Mouse (Mus musculus) frontal cortex, postnatal 36 days (tissue): ENCODE results near the gene Pagr1a.

ENCODE experiments used
- DNase-seq, 2 experiments: peaks; one replicate each; pipeline ENCODE4 v3.0.0; 2022; ENCODE audit warnings: low spot score in 2 of 2

Gene Pagr1a

GRCm38 (mm10) chr7:127003620-127004019 is 13.5 kb downstream of the Pagr1a start:
- no peak for DNase-seq

GRCm38 (mm10) chr7:126999568-126999967 is 17.6 kb downstream of the Pagr1a start:
- no peak for DNase-seq

- DNase-seq, result no peak
These were observed 20.7 kb downstream of the Pagr1a start for GRCm38 (mm10) chr7:126996449-126996848.

GRCm38 (mm10) chr7:126988816-126989215 is 28.3 kb downstream of the Pagr1a start:
- no peak for DNase-seq

- DNase-seq, result peak; percentile 45 to 46
These were observed 30.8 kb downstream of the Pagr1a start for GRCm38 (mm10) chr7:126986319-126986718.

GRCm38 (mm10) chr7:126984667-126985444 is 32.3 kb downstream of the Pagr1a start:
- DNase-seq, result peak; percentile 59 to 62

- DNase-seq, result no peak
These were observed 34.0 kb downstream of the Pagr1a start for GRCm38 (mm10) chr7:126983113-126983512.

GRCm38 (mm10) chr7:126982054-126982453 is 35.1 kb downstream of the Pagr1a start:
- DNase-seq, result no peak

GRCm38 (mm10) chr7:126981601-126982000 is 35.6 kb downstream of the Pagr1a start:
- no peak for DNase-seq

- no peak for DNase-seq
These were observed 38.3 kb downstream of the Pagr1a start for GRCm38 (mm10) chr7:126978841-126979240.

GRCm38 (mm10) chr7:126976878-126977459 is 40.2 kb downstream of the Pagr1a start:
- no peak for DNase-seq

GRCm38 (mm10) chr7:126975950-126976866 is 40.9 kb downstream of the Pagr1a start, which contains the start of gene Cdiptos:
TSS of gene Cdiptos (minus strand) at chr7:126976098.
- peak; percentile 96 to 97 for DNase-seq

- DNase-seq, result no peak
These were observed 41.4 kb downstream of the Pagr1a start, which contains the start of gene Cdipt for GRCm38 (mm10) chr7:126975893-126975949. TSS of gene Cdipt (plus strand) at chr7:126975914.

GRCm38 (mm10) chr7:126975493-126975892 is 41.7 kb downstream of the Pagr1a start:
- no peak for DNase-seq

GRCm38 (mm10) chr7:126967361-126967760 is 49.8 kb downstream of the Pagr1a start:
- DNase-seq, result no peak

- no peak for DNase-seq
These were observed 51.6 kb downstream of the Pagr1a start for GRCm38 (mm10) chr7:126965568-126965967.
